Mouse (Mus musculus): ENCODE measurements around the gene Ncaph2.

The Ncaph2 gene

GRCm38 (mm10) chr15:89379429-89379828, 23.9 kb downstream of the Ncaph2 start:
- DNase-seq: peak; percentile 60 to 69

GRCm38 (mm10) chr15:89384617-89385016, 29.1 kb downstream of the Ncaph2 start, which contains the start of gene Klhdc7b:
TSS of gene Klhdc7b (plus strand) at chr15:89384917.
- no peak for DNase-seq

GRCm38 (mm10) chr15:89387127-89387526, 31.6 kb downstream of the Ncaph2 start:
- DNase-seq: no peak

DNA sequence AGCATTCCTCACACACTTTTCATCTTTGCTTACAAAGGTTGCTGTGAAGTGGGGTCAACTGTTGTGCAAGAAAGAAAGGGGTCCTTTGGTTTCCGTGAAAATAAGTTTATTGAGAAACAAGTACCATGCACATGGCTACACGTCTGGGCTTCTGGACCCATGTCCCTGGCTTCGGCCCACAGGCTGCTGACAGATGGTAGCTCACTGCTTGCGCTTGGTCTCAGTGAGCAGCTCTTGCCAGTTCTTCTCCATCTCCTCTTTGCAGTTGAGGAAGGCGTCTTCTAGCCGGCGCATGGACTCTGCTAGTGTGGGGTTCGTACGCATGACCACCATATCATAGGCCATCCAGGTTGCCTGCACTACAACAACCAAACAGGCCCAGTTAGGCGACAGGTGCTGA, 34.6 kb downstream of the Ncaph2 start:
- DNase-seq: peak; percentile 50 to 60

- no peak for DNase-seq
Observed at GRCm38 (mm10) chr15:89396883-89397282, 41.4 kb downstream of the Ncaph2 start.

- no peak for DNase-seq
Observed at GRCm38 (mm10) chr15:89398146-89398545, 42.6 kb downstream of the Ncaph2 start.

DNA sequence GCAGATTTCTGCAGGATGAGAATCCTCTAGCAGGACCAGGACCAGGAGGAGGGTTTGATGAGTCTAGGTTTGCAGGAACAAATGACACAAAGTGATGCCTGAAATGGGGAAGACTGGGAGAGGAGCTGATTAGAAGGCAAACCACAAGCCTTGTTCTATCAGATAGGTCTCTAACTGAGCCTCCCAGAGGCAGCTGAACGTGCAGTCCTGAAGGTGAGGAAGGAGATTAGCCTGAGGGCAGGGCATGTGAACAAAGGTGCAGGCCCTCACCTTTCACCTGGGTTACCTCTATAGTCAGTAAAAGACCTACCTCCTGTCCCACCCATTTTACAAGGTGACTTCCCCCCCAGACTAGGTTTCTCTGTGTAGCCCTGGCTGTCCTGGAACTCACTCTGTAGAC, 44.2 kb downstream of the Ncaph2 start:
- DNase-seq: no peak

GRCm38 (mm10) chr15:89402471-89402870, 47.0 kb downstream of the Ncaph2 start:
- DNase-seq: no peak

DNA sequence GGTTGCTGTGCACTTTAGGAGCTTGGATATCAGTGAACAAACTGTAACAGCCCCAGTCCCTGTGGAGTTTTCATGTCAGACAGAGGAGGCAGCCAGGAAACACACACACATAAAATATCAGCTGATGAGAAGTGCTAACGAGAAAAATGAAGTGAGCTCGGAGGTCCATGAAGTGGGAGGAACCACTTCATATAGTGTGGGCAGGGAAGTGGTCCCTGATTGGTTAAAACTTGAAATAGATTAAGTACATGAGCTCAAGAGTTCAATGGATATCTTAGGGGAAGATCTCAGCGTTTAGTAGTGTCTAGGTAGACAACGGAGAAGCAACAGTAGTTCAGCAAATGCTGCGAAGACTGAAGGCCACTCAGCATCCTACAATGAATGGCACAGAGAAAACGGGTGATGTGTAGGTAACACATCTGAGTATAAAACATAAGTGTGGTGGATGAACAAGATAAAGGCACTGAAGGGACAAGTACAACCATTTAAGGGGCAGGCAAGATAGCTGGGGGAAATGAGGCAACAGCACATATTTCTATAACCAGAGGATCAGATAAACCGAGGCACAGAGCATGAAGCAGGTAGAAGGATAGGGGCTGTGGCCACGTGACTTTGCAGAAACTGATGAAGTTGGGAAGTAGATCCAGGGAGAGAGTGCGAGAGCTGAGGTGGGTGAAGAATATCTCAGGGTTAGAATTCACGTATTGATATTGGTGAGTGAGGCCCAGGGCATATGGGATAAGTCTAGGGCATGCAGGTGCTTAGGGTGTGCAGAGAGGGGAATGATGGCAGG, 49.5 kb downstream of the Ncaph2 start:
- no peak for DNase-seq

DNA sequence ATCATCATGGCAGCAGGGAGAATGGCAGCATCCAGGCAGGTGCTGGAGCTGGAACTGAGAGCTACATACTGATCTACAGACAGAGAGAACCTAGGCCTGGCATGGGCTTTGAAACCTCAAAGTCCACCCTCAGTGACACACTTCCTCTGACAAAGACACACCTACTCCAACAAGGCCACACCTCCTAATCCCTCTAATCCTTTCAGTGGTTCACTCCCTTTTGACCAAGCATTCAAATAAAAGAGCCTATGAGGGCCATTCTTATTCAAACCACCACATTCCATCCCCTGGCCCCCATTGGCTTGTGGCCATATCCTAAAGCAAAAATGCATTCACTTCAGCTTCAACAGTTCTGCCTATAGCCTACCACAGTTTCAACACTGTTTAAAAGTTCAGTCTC, 51.2 kb downstream of the Ncaph2 start:
- DNase-seq: no peak

GRCm38 (mm10) chr15:89410118-89410517, 54.6 kb downstream of the Ncaph2 start, which contains the start of gene Syce3:
TSS of gene Syce3 (minus strand) at chr15:89410503.
- no peak for DNase-seq

- DNase-seq: peak in 1 of 2 experiments; percentile 41
Observed at GRCm38 (mm10) chr15:89415282-89415681, 59.8 kb downstream of the Ncaph2 start.

- no peak for DNase-seq
Observed at GRCm38 (mm10) chr15:89421938-89422337, 66.4 kb downstream of the Ncaph2 start.
